Mouse (Mus musculus): ENCODE results near the gene Csf2rb.

GRCm38 (mm10) chr15:78309865-78310264, 15.7 kb upstream of the Csf2rb start:
- no peak for TF ChIP-seq GATA1 (IDR thresholded peaks at IDR 0.05; ENCODE audit: borderline replicate concordance, low read length)
- TF ChIP-seq CTCF (IDR thresholded peaks at IDR 0.05; ENCODE audit: low read depth, low read length) = no peak
- no peak for TF ChIP-seq TAL1 (conservative IDR thresholded peaks at IDR 0.05; ENCODE audit: low read depth, low read length)
- no peak for TF ChIP-seq GATA2 (IDR thresholded peaks at IDR 0.05; ENCODE audit: borderline replicate concordance, low read depth, low read length)

All from G1E (cell line).